Mouse (Mus musculus) lung, postnatal 25 days (tissue): Measurements from ENCODE around the gene Aldh4a1.

ENCODE experiments used
- DNase-seq: peaks from one replicate; pipeline ENCODE4 v3.0.0; 2022; ENCODE audit warnings: low spot score

Aldh4a1 gene

GRCm38 (mm10) chr4:139590446-139590845, 32.2 kb upstream of the Aldh4a1 start:
- DNase-seq = no peak

- DNase-seq = no peak
These were observed 29.8 kb upstream of the Aldh4a1 start for GRCm38 (mm10) chr4:139592895-139593294.

- DNase-seq = no peak
These were observed 29.3 kb upstream of the Aldh4a1 start for GRCm38 (mm10) chr4:139593383-139593782.

GRCm38 (mm10) chr4:139594062-139594461, 28.6 kb upstream of the Aldh4a1 start:
- DNase-seq = no peak

GRCm38 (mm10) chr4:139596715-139597114, 26.0 kb upstream of the Aldh4a1 start:
- DNase-seq = no peak

GRCm38 (mm10) chr4:139597286-139598284, 25.1 kb upstream of the Aldh4a1 start:
- DNase-seq = no peak

GRCm38 (mm10) chr4:139598356-139598755, 24.3 kb upstream of the Aldh4a1 start:
- DNase-seq = no peak

GRCm38 (mm10) chr4:139598950-139599518, 23.6 kb upstream of the Aldh4a1 start:
- peak; percentile 89 for DNase-seq

GRCm38 (mm10) chr4:139601519-139602356, 20.9 kb upstream of the Aldh4a1 start:
- DNase-seq = no peak

GRCm38 (mm10) chr4:139602357-139603244, 20.1 kb upstream of the Aldh4a1 start, which contains the start of gene Gm21969:
Gm21969 (plus strand) TSS chr4:139603186.
- peak; percentile 65 for DNase-seq

- no peak for DNase-seq
These were observed 17.4 kb upstream of the Aldh4a1 start for GRCm38 (mm10) chr4:139605216-139605615.

- DNase-seq = no peak
These were observed 15.9 kb upstream of the Aldh4a1 start for GRCm38 (mm10) chr4:139606732-139607131.

- no peak for DNase-seq
These were observed 13.7 kb upstream of the Aldh4a1 start for GRCm38 (mm10) chr4:139608975-139609374.

GRCm38 (mm10) chr4:139610954-139611353, 11.7 kb upstream of the Aldh4a1 start:
- DNase-seq = no peak

- DNase-seq = peak; percentile 76
These were observed 11.1 kb upstream of the Aldh4a1 start for GRCm38 (mm10) chr4:139611542-139611953.

- DNase-seq = no peak
These were observed 8.0 kb upstream of the Aldh4a1 start for GRCm38 (mm10) chr4:139614524-139615260.

GRCm38 (mm10) chr4:139616276-139617000, 6.2 kb upstream of the Aldh4a1 start:
- peak; percentile 79 for DNase-seq

GRCm38 (mm10) chr4:139617001-139617364, 5.7 kb upstream of the Aldh4a1 start:
- no peak for DNase-seq

- DNase-seq = no peak
These were observed 2.9 kb upstream of the Aldh4a1 start for GRCm38 (mm10) chr4:139619765-139620164.
